Mouse (Mus musculus) brain, adult 2 months (tissue): ENCODE measurements around the gene 1700025G04Rik.

Experiments
- DNase-seq: peaks from one replicate; pipeline ENCODE4 v3.0.0; 2011; ENCODE audit warnings: low read depth, low spot score

Gene 1700025G04Rik

DNA sequence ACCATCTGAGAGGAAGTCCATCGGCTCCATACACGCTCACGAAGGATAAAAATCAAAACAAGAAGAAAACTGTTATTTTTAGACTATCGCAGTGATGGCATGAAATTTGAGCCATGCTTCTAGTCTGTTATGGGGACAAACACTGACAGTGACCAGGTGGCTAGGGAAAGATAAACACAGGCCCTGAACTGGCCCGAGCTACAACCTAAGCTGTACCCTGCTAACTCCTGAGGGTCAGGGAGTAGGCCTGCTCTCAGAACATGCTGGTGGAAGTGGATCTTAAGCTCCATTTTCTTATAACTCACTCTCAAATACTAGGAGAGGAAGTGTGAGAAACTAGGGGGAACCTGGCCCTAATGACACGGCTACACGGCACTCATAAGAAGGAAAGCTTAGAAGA lies 126.7 kb downstream of the 1700025G04Rik start:
- no peak for DNase-seq

DNA sequence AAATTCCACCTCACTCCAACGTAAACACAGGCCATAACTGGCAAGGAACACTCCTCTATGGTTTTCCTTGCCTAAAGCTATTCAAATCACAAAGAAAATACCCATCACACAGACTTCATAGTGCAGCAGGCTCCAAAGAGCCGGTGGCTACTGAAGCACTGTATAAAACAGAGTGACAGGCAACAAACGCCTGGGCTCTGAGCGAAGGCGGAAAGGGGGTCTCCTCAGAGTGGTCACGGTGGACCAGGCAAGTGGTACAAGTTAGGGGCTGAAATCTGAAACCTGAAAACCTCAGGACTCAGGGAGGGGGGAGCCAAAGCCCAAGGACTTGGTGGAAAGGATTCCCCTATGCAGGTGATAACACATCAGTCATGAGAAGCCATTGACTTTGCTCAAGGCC lies 127.8 kb downstream of the 1700025G04Rik start:
- no peak for DNase-seq

DNA sequence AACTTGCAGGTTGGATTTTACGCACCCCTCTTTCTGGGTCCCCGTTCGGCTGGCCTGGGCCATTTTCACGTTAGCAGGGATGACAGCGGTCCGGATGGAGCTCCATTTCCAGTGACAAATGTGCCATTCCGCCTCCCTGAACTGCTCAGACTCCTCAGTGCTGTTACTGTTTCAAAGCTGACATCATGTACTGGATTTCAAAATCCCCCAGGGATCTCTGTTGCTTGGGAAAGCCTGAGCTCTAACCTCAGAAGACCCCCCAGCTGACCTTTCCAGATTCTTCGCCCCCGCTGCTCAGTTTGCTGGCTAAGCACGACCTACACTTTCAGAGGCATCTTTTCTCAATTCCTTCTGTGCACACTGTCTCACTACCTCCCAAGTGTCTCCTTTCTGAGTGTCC lies 128.7 kb downstream of the 1700025G04Rik start:
- no peak for DNase-seq

DNA sequence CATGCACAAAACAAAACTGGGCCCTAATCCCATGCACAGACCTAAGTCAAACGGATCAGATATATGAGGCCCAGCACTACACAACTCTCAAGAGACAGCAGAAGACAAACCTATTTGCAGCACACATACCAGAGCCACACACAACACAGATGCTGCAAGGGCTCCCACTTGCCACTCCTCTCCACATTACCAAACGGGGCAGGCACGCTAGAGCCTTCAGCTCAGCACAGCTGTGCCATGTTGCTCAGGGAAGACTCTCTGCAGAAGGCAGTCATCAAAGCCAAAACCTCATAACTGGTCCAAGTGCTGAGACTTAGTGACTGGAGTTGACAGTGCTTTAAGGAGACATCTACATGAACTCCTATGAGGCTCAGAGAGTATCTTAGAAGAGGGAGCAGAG lies 130.9 kb downstream of the 1700025G04Rik start:
- no peak for DNase-seq

DNA sequence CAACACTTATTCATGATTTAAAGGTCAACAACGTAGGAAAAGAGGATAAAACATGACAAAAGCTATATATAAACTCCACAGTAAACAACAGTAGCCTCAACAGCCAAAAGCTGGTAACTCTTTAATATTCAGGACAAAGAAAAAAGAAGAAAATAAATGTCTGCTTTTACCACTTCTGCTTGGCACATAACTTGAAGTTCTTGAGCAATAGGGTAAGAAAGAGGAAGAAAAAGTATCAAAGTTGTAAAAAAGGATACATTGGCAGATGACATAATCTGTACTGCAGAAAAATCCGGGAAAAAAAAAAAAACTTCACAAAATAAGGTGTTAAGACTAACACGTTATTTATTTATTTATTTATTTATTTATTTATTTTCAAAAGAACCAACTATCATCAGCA lies 131.5 kb downstream of the 1700025G04Rik start:
- DNase-seq = no peak

DNA sequence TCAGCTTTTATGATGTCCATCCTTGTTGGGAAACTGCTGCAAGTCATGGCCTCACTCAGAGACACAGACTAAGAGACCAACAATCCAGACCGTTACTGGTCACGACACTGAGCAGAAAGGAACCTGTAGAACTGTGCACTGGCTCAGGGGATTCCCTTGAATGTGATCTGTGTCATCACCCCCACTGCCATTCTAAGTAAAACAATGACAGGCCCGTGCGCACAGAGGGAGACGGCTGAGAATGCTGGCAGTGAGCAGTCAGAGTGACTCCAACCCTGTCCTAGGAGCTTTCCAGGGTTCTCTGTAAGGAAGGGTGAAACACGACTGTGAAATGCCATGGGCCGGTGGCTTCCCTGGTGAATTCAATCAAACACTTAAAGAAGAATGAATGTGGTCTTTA lies 132.3 kb downstream of the 1700025G04Rik start:
- DNase-seq = no peak

DNA sequence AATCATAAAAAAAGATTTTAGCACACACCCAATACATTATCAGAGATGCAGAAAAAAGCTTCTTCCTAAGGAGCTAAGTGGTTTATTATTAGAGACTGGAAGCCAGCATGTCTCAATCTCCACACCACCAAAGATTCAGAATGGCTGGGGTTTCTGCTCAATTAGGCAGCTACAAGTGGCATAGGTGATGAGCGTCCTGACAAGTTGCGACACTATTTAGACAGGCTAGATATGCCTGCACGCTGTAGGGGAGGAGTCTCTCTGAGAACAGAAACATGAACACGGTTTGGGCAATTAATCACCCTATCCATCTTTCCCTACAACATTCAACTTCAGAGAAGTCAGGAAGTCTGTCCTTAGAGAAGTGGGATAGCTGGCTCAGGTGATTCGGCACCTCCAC lies 134.1 kb downstream of the 1700025G04Rik start:
- no peak for DNase-seq

DNA sequence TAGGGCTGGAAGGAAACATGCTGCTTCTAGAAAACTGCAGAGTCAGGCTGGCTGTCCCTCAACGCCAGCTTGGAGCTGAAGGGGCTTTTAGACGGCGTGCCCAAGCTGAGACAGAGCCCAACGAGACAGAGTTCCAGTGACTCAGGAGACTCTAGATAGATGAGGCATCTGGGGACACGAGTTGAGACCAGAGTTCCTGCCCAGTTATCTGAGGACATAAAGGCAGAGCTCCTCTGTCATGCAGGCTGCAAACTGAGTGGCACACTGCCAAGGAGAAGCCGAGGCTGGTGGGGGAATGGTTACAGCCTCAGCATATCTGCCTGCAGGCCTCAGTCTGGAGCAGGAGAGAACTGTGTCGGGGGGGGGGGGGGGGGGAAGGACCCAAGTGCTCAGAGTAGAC lies 136.4 kb downstream of the 1700025G04Rik start:
- peak; percentile 89 for DNase-seq

DNA sequence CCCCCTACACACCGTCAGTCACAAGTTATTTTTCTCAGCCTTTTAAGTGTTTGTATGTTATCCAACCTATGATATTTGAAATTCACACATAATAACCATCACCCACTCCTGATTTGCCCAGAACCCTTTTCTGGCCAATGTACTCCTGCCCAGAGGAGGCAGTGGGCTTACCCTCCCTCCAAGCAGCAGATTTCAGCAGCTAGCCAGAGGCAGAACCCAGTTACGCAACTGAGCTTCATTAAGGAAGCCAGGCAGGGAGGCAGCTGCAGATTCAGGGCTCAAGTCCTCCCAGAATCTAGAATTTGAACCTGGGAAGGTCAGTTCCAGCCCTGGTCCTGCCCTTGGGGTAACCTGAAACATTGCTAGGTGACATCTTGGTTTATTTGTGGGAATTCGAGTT lies 141.9 kb downstream of the 1700025G04Rik start:
- peak; percentile 53 for DNase-seq

DNA sequence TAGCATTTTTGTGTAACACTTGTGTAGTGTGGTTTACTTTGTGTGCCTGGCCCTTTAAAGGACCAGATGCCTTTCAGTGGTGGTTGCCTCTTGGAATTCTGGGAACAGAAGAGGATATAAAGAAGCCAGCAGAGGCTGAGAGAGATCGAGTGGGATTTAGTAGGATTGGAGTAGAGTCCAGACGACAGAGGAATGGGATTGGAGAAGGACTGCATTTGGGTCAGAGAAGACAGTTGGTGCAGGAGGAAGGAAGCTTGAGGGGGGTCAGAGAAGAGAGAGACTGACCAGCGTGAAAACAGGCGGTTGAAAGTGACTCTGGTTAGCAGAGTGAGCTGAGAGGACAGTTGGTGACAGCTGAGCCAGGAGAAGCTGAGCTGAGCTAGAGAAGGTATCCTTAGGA lies 142.4 kb downstream of the 1700025G04Rik start:
- DNase-seq = peak; percentile 59

DNA sequence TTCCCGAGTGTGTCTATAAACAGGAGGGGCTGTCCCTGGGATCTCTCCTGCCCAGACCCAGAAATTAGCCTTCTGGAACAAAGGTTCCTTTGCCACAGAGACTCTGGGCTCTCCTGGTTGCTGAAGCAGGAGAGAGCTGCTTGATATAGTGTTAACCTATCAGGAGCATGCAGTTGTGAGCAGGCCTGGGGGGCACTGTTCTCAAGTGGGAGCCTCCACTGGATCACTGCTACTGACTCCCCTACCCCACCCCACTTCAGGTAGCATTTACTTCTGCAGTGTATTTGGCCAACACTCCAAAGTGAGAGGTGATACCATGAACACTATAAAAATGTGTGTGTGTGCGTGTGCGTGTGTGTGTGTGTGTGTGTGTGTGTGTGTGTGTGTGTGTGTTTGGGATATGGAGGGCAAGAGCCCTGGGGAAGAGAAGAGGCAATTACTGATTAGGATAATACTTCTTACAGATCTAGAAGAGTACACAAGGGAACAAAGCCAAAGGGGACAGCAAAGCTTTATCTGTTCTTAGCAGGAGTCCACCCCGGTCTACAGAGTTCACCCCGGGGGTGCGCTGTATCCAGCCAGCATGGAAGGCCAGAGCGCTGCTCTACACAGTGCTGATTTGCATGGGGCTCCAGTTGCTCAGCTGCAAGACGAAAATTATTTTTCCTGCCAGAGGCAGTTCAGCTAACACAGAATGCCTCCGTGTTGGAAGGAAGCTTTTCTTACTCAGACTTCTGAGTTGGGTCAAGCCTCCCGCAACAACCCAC lies 145.3 kb downstream of the 1700025G04Rik start:
- DNase-seq = peak; percentile 58

DNA sequence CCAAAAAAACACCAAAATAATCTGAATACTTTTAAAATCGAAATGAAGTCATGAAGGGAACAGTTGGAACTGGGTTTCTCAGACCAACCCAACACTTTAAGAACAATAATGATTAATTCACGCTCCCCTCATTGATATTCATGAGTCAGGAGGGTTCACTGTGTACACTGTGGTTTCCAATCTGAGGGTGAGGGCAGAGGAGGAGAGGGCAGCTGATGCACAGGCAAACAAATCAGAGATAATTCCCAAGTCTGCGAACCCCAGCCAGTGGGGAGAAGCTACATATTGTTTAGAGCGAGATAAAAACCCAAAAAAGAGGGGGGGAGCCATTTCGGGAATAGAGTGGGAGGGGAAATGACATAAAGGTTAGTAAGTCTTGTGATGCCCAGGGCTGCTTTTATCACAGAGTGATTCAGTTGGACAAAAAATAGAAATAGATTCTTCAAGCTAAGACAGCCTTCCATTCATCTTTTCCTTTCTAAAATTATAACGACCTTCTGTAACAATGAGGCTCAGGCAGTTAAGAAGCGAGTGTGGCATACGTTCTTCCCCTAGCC lies 146.2 kb downstream of the 1700025G04Rik start:
- peak; percentile 66 for DNase-seq

DNA sequence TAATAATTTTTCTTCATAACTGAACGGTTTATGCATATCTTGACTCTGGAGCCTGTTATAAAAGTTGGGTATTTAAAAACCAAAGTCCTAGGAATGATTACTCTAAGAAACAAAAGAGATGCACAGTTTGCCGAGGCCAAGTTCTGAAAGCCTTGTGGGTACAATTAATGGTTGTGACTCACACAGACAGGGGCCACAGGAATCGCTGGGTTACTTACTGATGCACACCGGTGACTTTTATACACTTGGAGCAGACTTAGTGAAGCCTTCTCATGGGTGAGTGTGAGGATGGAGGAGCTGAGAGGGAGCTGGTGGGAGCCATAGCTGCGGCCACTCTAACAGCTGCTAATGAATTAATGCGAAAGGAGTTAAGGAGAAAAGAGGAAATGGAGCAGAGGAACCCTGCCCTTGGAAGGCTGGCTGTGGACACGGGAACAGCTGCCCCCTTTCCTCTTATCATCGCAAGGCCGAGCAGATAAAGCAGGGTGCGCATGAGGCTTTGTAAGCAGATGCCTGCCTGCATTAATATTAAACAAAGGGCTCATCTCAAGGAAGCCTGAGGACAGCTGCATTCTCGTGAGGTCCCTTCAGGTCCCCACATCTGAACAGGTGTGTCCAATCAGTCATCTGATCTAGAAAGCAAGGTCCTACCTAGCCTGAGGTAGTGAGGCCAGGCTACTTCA lies 146.8 kb downstream of the 1700025G04Rik start:
- no peak for DNase-seq

DNA sequence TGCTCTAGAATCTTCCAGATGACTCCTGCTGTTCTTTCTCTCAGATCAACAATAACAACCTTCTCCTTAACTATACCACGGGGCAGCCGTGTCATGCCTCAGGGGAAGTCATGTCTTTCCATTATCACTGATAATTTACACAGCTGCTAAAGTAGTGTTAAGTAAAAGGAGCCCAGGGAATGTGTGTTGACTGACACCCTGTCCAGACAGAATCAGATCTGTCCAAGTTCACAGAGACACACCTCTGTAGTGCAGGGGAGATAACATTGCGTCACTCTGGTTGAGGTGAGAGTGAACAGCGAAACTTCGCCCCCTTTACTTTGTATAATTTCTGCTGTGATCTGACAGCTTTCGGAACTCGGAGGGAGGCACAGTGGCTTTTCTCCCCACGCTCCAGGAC lies 149.9 kb downstream of the 1700025G04Rik start:
- no peak for DNase-seq

DNA sequence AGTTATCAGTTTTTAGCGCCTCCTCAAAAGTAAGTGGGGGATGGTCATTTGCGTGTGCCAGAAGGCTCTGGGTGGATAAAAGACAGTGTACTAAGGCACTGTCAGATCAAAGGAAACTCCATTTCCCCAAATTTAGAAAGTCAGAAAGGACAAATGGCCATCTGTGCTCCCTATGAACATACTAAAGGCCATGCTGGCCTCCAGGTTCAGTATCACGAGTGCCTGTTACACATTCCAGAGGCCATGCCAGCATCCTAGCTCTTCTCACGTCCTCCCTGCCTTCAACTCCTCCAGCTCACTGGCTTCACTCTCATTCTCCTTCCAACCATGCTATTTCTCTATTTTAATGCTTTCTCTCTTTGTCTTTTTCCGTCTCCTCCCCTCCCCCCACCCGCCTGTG lies 150.4 kb downstream of the 1700025G04Rik start:
- DNase-seq = peak; percentile 64

DNA sequence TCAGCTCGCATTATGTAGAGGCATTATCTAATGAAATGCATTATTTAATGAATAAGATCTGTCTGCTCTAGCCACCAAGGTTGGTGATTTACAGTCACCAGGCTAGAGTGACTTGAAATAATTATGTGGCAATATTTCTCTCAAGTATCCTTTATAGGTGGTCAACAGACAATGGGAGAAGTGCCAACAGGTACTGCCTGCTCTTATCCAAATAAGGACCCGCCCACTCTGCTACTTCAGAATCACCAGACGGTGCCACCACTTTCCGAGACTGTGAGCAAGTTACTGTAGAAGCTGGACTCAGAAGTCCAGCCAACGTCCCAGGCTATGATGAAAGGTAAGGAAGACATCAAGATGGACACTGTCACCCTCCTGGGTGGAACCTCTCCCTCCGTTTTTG lies 156.3 kb downstream of the 1700025G04Rik start:
- no peak for DNase-seq

DNA sequence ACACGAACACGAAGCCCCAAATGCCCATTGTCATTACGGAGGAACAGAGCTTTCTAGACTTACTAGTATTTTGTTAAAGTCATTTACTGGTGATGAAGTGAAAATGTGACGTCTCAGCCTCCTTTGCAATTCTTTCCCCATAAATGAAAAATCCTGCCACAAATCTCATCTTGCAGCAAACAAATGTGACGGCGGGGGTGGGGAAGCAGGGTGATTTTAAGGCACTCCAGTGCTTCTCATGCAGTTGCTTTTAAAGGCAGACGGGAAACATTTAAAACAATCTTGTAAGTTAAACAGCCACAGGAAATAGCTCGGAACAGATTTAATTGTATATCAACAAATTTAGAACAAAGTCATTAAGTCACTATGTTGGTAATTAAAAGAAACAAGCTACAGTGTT lies 163.1 kb downstream of the 1700025G04Rik start:
- peak; percentile 53 for DNase-seq

DNA sequence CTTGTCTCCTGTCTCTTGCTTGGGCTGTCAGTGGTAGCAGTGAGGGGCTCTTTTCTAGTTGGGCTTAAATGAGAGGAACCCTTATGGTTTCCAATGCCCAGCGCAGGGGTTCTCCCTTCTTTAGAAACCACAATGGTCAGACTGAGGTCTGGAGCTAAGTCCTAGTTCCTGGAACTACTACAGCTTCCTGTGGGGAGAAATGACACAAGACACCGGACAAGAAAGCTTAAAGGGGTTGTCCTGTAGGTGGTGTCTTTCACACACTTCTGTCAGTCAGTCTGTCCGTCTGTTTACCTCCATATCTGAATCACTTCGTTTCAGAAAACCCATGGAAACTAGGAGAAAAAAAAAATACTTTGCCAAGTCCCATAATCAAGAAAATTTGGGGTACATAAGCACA lies 163.8 kb downstream of the 1700025G04Rik start:
- peak; percentile 29 for DNase-seq

DNA sequence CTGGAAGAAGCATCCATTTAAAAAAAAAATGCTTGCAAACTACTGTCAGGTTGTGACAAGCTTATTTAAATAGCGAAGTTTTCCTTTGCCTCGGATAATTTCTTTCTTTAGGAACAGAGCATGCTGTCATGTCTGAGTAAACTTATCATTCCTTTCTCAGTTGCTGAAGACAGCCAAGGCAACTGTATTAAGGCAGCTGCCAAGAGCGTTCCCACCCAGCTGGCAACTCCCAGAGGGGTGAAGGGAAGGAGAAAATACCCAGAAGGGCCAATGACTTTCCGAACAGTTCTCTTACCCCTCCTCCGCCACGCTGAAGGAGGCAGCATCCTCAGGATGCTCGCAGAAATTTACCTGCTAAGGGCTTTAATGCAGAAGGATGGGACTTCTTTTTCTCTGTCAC lies 164.2 kb downstream of the 1700025G04Rik start:
- peak; percentile 58 for DNase-seq

DNA sequence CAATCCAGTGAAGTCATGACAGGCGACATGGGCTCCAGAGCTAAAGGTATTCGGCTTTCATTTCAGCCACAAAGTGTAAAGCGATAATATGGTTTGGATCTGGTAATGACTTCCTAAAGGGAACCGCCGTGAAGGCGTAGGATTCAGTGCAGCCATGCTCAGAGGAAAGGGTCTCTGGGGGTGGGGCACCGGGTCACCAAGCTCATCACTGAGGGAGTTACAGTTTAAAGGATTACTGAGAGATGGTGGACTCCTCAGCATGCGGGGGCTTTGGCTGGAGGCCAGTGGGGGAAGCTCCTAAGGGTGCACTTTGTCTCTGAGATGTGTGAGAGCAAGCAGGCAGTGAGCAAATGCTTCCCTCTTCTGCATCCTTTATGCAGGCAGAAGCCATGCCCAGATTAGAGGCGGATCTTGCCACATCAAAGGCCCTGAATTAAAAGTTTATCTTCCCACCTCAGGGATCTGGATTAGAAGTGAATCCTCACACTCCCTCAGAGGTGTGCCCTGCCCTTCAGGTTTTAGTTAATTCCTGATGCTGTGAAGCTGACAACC lies 171.0 kb downstream of the 1700025G04Rik start:
- no peak for DNase-seq

DNA sequence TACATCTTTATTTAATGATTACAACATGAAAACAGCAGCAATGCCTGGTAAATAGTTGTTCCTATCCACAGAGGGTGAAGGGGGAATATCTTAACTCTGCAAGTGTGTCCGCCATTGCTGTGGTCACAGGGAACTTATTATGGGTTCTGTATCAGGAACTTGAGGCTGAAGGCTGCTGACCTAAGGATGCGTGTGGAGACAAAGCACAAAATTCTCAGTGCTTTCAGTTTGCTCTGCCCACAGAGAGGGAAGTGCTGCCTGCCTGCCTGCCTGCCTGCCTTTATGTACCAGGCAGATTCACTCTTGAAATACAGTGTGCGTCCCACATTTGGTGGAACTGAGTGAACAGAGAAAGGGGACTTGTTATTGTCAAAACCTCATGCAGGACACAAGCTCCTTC lies 172.2 kb downstream of the 1700025G04Rik start:
- peak; percentile 18 for DNase-seq

DNA sequence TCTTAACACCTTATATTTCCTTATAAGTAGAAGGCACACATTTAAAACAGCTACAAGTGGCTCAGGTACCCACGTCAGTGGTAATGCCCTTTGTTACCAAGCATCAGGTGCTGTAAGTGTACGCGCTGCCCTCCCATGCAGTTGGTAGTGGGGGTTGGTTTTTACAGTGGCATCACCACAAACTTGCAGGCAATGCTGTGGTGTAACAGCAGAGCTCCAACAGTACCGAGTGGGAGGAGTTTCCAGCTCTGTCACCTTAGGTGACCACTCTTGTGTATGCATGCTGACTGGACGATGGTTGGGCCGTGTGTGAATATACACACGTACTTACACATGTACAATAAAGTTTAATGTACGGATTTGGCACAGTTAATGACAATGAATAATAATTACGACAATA lies 175.4 kb downstream of the 1700025G04Rik start:
- no peak for DNase-seq

DNA sequence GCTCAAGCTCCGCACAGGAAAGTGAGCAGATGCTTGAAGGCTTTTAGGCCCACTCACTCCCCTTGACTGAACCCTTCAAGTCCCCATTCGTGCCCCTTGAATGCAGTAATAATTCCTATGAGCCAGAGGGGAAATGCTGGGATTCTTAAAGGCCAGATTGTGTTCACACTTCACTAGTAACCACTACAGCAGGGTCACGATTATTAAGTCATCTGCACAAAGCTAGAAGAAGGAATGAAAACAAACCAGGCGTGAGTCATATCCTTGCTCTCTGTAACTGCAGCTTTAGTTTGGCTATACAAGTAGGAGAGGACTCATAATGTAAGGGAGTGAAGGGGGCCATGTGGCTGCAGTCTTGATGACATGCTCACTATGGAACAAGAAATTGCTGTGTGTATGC lies 182.9 kb downstream of the 1700025G04Rik start:
- DNase-seq = peak; percentile 43
